Mouse (Mus musculus) hindbrain, postnatal 0 days (tissue): ENCODE measurements at regions not wholly inside any gene's neighbourhood (a gene's known extent, or its start where the extent isn't known, plus 50 kb on each side); places are given as distances from the start of the nearest gene placed in this dataset.

Experiments
- ATAC-seq: fragments of 200-750 bp; cut with Nextera tagmentation; 2 replicates; pipeline ENCODE4 v1.8.0; 2017; ENCODE audit warnings: mild to moderate bottlenecking, moderate TSS enrichment, moderate library complexity
- DNase-seq: peaks from one replicate; pipeline ENCODE4 v3.0.0-alpha.2; 2015; ENCODE audit warnings: low spot score
- H3K27ac ChIP-seq: fragments of 300-500 bp; sonication (generic); 2 replicates; pipeline ENCODE4 v1.5.1; 2014; ENCODE audit warnings: mild to moderate bottlenecking
- H3K27me3 ChIP-seq: fragments of 300-500 bp; sonication (generic); 2 replicates; pipeline ENCODE4 v1.6.1; 2014; ENCODE audit warnings: low read length, mixed read lengths; ENCODE audit not compliant: insufficient read depth
- H3K36me3 ChIP-seq: fragments of 300-500 bp; sonication (generic); 2 replicates; pipeline ENCODE4 v1.6.1; 2014; ENCODE audit warnings: low read length, mixed read lengths; ENCODE audit not compliant: insufficient read depth
- H3K4me1 ChIP-seq: fragments of 300-500 bp; sonication (generic); 2 replicates; pipeline ENCODE4 v1.6.1; 2014; ENCODE audit warnings: antibody characterized with exemption, low read length, mixed read lengths; ENCODE audit not compliant: insufficient read depth
- H3K4me2 ChIP-seq: fragments of 300-500 bp; sonication (generic); 2 replicates; pipeline ENCODE4 v1.6.1; 2014; ENCODE audit warnings: low read depth, mild to moderate bottlenecking, low read length, moderate library complexity, mixed read lengths
- H3K4me3 ChIP-seq: fragments of 300-500 bp; sonication (generic); 2 replicates; pipeline ENCODE4 v1.5.1; 2014; ENCODE audit warnings: low read length
- H3K9ac ChIP-seq: fragments of 300-500 bp; sonication (generic); replicated peaks from 2 replicates; pipeline ENCODE4 v1.6.1; 2014; ENCODE audit warnings: mild to moderate bottlenecking, low read length, moderate library complexity, mixed read lengths
- H3K9me3 ChIP-seq: fragments of 300-500 bp; sonication (generic); 2 replicates; pipeline ENCODE4 v1.6.1; 2016; ENCODE audit warnings: low read length, mixed read lengths
- CTCF ChIP-seq: IDR thresholded peaks from 2 replicates; pipeline ENCODE4 v1.5.1; 2016; ENCODE audit warnings: antibody characterized with exemption, control low read depth, low read depth
- WGBS: fragments of 180-500 bp; shearing (Covaris S2); extraction: QIAGEN DNeasy Blood & Tissue Kit; methylation state at CpG from one replicate; pipeline ENCODE4 v1.1.7; 2014; 5-methylcytosine and 5-hydroxymethylcytosine counted together

GRCm38 (mm10) chr3:151908886-151909285, 71.5 kb upstream of the Ptgfr start:
- Histone ChIP-seq H3K36me3 (no peaks in the 10 kb centered on the region), H3K27ac (no peak overlapping the region), H3K4me1 (no peaks in the 10 kb centered on the region), H3K9me3 (no peaks in the 10 kb centered on the region), H3K4me2 (no peak overlapping the region), H3K27me3 (no peaks in the 10 kb centered on the region), H3K4me3 (no peak overlapping the region), H3K9ac (no peak overlapping the region)
- no peak for DNase-seq
- no peak for TF ChIP-seq CTCF
- no peak for ATAC-seq

- no peak for TF ChIP-seq CTCF
- 93% methylated on average over 4 of the region's 4 CpGs for WGBS
- H3K9me3 ChIP-seq: no peaks in the 10 kb centered on the region
These were observed 68.3 kb upstream of the Ptgfr start for GRCm38 (mm10) chr3:151905775-151906174.

GRCm38 (mm10) chr3:151903169-151903568, 65.7 kb upstream of the Ptgfr start:
- no peak overlapping the region for H3K9ac ChIP-seq
- TF ChIP-seq CTCF: no peak
- ATAC-seq: no peak
- no peaks in the 10 kb centered on the region for H3K27me3 ChIP-seq
- H3K9me3 ChIP-seq: no peaks in the 10 kb centered on the region
- no peak for DNase-seq
- no peak overlapping the region for H3K4me3 ChIP-seq
- 85% methylated on average over 2 of the region's 2 CpGs for WGBS
- H3K36me3 ChIP-seq: no peaks in the 10 kb centered on the region
- H3K4me1 ChIP-seq: no peaks in the 10 kb centered on the region
- no peak overlapping the region for H3K27ac ChIP-seq
- no peak overlapping the region for H3K4me2 ChIP-seq

More at GRCm38 (mm10) chr3:151905775-151906174, 68.3 kb upstream of the Ptgfr start:
- Histone ChIP-seq H3K27ac (no peak overlapping the region), H3K36me3 (no peaks in the 10 kb centered on the region), H3K4me3 (no peak overlapping the region), H3K27me3 (no peaks in the 10 kb centered on the region), H3K4me2 (no peak overlapping the region), H3K4me1 (no peaks in the 10 kb centered on the region), H3K9ac (no peak overlapping the region)
- ATAC-seq: no peak
- no peak for DNase-seq

- Histone ChIP-seq H3K9me3 (no peaks in the 10 kb centered on the region), H3K27me3 (no peaks in the 10 kb centered on the region), H3K4me3 (no peak overlapping the region), H3K4me1 (no peaks in the 10 kb centered on the region), H3K4me2 (no peak overlapping the region), H3K9ac (no peak overlapping the region), H3K36me3 (no peaks in the 10 kb centered on the region), H3K27ac (no peak overlapping the region)
- DNase-seq (no peak), ATAC-seq (no peak)
- WGBS: 79% methylated on average over 13 of the region's 13 CpGs
- TF ChIP-seq CTCF: no peak
These were observed 64.9 kb upstream of the Ptgfr start for GRCm38 (mm10) chr3:151902216-151902827.

- no peaks in the 10 kb centered on the region for H3K27me3 ChIP-seq
- H3K9ac ChIP-seq: no peak overlapping the region
- H3K4me1 ChIP-seq: no peaks in the 10 kb centered on the region
- TF ChIP-seq CTCF: no peak
- no peak overlapping the region for H3K4me2 ChIP-seq
- H3K9me3 ChIP-seq: no peaks in the 10 kb centered on the region
- no peak overlapping the region for H3K4me3 ChIP-seq
- 80% methylated on average over 6 of the region's 6 CpGs for WGBS
- no peak for ATAC-seq
- DNase-seq: no peak
- no peaks in the 10 kb centered on the region for H3K36me3 ChIP-seq
- H3K27ac ChIP-seq: no peak overlapping the region
These were observed 62.2 kb upstream of the Ptgfr start for GRCm38 (mm10) chr3:151899676-151900075.

GRCm38 (mm10) chr3:151899094-151899493, 61.7 kb upstream of the Ptgfr start:
- TF ChIP-seq CTCF: no peak
- Histone ChIP-seq H3K9me3 (no peaks in the 10 kb centered on the region), H3K9ac (no peak overlapping the region), H3K36me3 (no peaks in the 10 kb centered on the region), H3K27me3 (no peaks in the 10 kb centered on the region), H3K4me1 (no peaks in the 10 kb centered on the region), H3K4me3 (no peak overlapping the region), H3K27ac (no peak overlapping the region), H3K4me2 (no peak overlapping the region)
- 85% methylated on average over 4 of the region's 4 CpGs for WGBS
- DNase-seq: no peak
- no peak for ATAC-seq

GRCm38 (mm10) chr3:151896320-151896719, 58.9 kb upstream of the Ptgfr start:
- Histone ChIP-seq H3K36me3 (no peaks in the 10 kb centered on the region), H3K27me3 (no peaks in the 10 kb centered on the region), H3K4me2 (no peak overlapping the region), H3K4me3 (no peak overlapping the region), H3K9me3 (no peaks in the 10 kb centered on the region), H3K4me1 (no peaks in the 10 kb centered on the region), H3K27ac (no peak overlapping the region), H3K9ac (no peak overlapping the region)
- DNase-seq: no peak
- TF ChIP-seq CTCF: no peak
- WGBS: 88% methylated on average over 6 of the region's 6 CpGs
- no peak for ATAC-seq
